Mouse (Mus musculus): ENCODE measurements around the gene Bola1. TPM values are rescaled to one million over a fixed set of nuclear protein-coding genes. Genes with fewer than 3 reads are reported as not detected.
A peak's percentile ranks its signal among the peaks of the same experiment; 100 is the strongest.
"Not testable (repeated sequence)": the region's sequence is repeated elsewhere in the genome, so short reads cannot be mapped to it uniquely, and the experiment has no call there.

Gene Bola1
- polyA plus RNA-seq, 1 experiment from 2014 or later = 63.0 TPM

DNA sequence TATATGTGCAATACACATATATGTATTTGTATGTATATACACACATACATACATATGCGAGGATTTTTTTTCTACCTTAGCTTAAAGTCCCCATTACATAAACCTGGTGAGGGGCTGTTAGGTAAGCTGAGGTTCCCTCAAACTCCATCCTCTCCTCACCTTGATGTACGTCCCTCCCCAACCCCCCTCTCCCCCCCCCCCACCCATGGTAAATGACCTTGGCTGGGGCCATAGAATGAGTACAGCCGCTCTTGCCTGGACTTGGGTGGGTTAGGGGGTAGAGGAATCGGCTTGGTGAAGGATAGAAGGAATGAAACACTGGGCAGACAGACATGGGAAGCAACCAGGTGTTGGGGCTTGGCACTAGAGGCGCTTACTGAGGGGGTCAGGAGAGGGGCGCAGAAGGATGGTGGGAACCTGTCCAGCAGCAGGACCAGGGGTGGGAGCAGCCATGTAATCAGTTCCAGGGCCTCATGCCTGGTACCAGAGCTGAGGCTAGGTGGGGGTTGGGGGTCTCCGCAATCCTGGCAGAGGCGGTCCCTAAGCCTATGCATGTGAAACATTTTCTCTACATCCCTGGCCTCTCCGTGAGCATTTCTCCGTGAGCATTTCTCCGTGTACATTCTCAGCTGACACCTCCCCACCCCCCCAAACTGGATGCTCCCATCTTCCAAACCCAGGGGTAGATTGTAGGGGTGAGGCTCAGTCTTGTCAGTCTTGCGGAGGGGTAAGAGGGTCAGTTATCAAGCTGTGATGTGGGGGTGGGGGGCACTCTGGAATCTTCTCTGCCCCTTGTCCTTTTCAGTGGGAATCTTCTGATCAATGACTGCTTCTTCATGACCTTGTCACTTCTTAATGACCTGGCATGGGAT, 37.8 kb downstream of the Bola1 start:
- peak; percentile 57 for ATAC-seq (ENCODE audit: low FRiP score, low TSS enrichment)
- 29% methylated on average over 12 of the region's 12 CpGs for WGBS
- DNase-seq = peak; percentile 56

DNA sequence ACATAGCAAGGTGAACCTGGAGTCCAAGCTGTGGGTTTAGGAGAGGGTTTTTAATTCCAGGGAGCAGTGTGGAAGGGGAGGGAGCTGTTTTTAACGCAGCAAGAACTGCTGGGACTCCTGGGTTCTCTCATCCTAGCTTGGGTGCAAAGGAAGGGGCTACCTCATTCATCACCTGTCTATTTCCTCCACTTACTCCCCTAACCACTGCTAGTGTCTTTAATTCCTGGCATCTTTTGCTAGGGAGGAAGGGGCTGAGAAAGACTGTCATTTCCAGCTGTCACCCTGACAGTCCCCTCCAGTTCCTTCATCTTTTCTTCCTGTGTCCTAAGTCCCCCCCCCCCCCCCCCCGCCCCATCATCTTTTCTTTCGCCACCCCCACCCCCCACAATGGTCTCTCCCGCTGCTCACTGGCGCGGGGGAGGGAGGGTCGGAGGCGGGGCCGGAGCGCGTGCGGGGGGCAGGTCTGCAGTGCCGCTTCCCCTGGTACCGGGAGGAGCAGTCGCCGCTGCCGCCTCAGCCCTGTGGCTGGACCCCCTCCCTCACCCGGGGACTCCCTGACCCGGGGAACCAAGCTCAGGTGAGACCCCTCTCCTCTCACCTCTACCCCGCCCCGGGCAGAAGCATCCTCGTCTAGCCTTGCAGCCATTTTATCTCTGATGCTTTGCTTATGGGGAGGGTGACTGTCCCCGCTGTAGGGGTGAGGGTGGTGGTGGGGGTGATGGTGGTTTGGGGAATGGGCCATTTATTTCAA, 38.6 kb downstream of the Bola1 start, which contains the start of gene Sv2a:
Gene Sv2a, plus strand, starts transcription at position 425 of the 751 bp plus-strand sequence.
- Histone ChIP-seq H3K4me3 (replicated peaks; ENCODE audit: low read depth, low read length) (peak within 1 kb of the TSS; percentile 60), H3K9me3 (ENCODE audit: control insufficient read depth, low read length) (no peaks in the 10 kb centered on the region), H3K36me3 (ENCODE audit: control insufficient read depth, insufficient read depth, low read length) (peaks cover 36% of the 10 kb centered on the region), H3K4me1 (ENCODE audit: control insufficient read depth, insufficient read depth, low read length) (peaks cover 28% of the 10 kb centered on the region), H3K9ac (replicated peaks; ENCODE audit: low read length) (peak within 1 kb of the TSS; percentile 74), H3K27ac (replicated peaks; ENCODE audit: low read depth, low read length) (peak within 1 kb of the TSS; percentile 82), H3K4me2 (ENCODE audit: low read length) (peak within 1 kb of the TSS; percentile 62), H3K27me3 (ENCODE audit: control insufficient read depth, insufficient read depth, low read length) (no peaks in the 10 kb centered on the region)
- ATAC-seq (ENCODE audit: low FRiP score, low TSS enrichment) (peak; percentile 73), DNase-seq (peak; percentile 86)
- WGBS = under 1% methylated on average over 19 of the region's 23 CpGs

More for the DNA sequence above, 37.8 kb downstream of the Bola1 start:
- H3K27ac ChIP-seq (replicated peaks; ENCODE audit: low read depth, low read length) = peak overlapping the region; percentile 50
- H3K27me3 ChIP-seq (ENCODE audit: control insufficient read depth, insufficient read depth, low read length) = no peaks in the 10 kb centered on the region
- H3K4me1 ChIP-seq (ENCODE audit: control insufficient read depth, insufficient read depth, low read length) = peaks cover 28% of the 10 kb centered on the region
- H3K9me3 ChIP-seq (ENCODE audit: control insufficient read depth, low read length) = no peaks in the 10 kb centered on the region
- H3K9ac ChIP-seq (replicated peaks; ENCODE audit: low read length) = peak overlapping the region; percentile 74
- H3K4me2 ChIP-seq (ENCODE audit: low read length) = peak overlapping the region; percentile 62
- H3K36me3 ChIP-seq (ENCODE audit: control insufficient read depth, insufficient read depth, low read length) = peaks cover 28% of the 10 kb centered on the region
- peak overlapping the region; percentile 60 for H3K4me3 ChIP-seq (replicated peaks; ENCODE audit: low read depth, low read length)

DNA sequence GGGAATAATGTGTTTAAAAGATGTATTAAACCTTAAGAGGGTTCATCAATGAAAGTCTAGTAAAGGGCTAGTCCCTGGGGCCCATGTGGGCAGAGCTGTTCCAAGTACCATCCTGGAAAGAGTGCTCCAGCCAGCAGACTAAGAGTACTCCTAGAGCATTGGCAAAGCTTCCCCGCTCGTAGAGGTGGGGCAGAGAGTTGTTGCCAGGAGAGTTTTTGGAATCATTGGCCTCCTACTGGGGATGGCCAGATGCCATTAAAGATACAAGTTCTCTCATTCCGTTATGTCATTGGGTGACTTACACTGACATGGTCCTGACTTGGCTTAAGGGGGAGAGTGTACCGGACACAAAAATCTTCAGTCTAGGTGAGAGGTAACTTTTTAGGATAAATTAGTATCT, 40.0 kb downstream of the Bola1 start:
- no peak for DNase-seq
- 61% methylated on average over 4 of the region's 4 CpGs for WGBS

DNA sequence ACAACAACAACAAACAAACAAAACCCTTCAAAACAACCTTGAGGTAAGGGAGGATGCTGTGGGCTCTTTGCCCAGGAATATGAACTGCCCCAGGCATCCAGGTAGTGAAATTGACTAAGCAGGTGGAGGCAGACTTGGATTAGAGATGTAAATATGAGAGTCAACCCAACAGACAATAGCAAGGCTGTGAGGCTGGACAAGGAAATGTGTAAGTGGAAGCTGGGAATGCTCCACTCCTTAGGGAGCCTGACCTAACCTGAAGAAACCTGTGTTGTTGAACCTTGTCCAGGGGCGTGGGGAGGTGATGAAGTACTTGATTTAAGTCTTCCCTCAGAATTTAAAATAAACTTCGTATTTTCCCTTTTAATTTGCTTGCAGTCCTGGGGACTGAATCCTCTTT, 40.6 kb downstream of the Bola1 start:
- no peak for ATAC-seq (ENCODE audit: low FRiP score, low TSS enrichment)
- no peak for DNase-seq

More for the DNA sequence above, 40.0 kb downstream of the Bola1 start:
- Histone ChIP-seq H3K36me3 (ENCODE audit: control insufficient read depth, insufficient read depth, low read length) (peaks cover 41% of the 10 kb centered on the region), H3K4me2 (ENCODE audit: low read length) (no peak overlapping the region), H3K27me3 (ENCODE audit: control insufficient read depth, insufficient read depth, low read length) (no peaks in the 10 kb centered on the region), H3K4me3 (replicated peaks; ENCODE audit: low read depth, low read length) (no peak overlapping the region), H3K9me3 (ENCODE audit: control insufficient read depth, low read length) (no peaks in the 10 kb centered on the region), H3K4me1 (ENCODE audit: control insufficient read depth, insufficient read depth, low read length) (peaks cover 23% of the 10 kb centered on the region), H3K9ac (replicated peaks; ENCODE audit: low read length) (no peak overlapping the region), H3K27ac (replicated peaks; ENCODE audit: low read depth, low read length) (no peak overlapping the region)
- ATAC-seq (ENCODE audit: low FRiP score, low TSS enrichment) = no peak

DNA sequence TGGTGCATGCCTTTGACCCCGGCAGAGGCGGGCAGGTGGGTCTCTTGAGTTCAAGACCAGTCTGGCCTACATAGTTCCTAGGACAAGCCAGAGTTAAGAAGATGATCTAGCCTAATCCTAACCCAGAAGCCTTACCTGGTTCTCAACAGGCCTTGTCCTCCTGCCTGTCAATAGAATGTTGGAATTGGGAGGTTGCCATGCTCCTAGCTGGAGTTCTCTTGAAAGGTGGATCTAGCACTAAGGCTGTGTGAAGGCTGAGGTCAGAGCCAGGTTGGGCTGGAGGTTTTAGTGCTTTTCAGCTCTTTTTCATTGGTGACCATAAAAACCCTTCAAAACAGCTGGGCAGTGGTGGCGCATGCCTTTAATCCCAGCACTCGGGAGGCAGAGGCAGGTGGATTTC, 41.1 kb downstream of the Bola1 start:
- ATAC-seq (ENCODE audit: low FRiP score, low TSS enrichment) = no peak
- H3K4me1 ChIP-seq (ENCODE audit: control insufficient read depth, insufficient read depth, low read length) = peaks cover 22% of the 10 kb centered on the region
- 94% methylated on average over 4 of the region's 4 CpGs for WGBS

More for the DNA sequence above, 40.6 kb downstream of the Bola1 start:
- no peak overlapping the region for H3K4me2 ChIP-seq (ENCODE audit: low read length)
- H3K9me3 ChIP-seq (ENCODE audit: control insufficient read depth, low read length) = no peaks in the 10 kb centered on the region
- peaks cover 48% of the 10 kb centered on the region for H3K36me3 ChIP-seq (ENCODE audit: control insufficient read depth, insufficient read depth, low read length)
- no peak overlapping the region for H3K27ac ChIP-seq (replicated peaks; ENCODE audit: low read depth, low read length)
- H3K4me3 ChIP-seq (replicated peaks; ENCODE audit: low read depth, low read length) = no peak overlapping the region
- no peaks in the 10 kb centered on the region for H3K27me3 ChIP-seq (ENCODE audit: control insufficient read depth, insufficient read depth, low read length)
- no peak overlapping the region for H3K9ac ChIP-seq (replicated peaks; ENCODE audit: low read length)
- WGBS = 86% methylated on average over 2 of the region's 2 CpGs
- H3K4me1 ChIP-seq (ENCODE audit: control insufficient read depth, insufficient read depth, low read length) = peaks cover 25% of the 10 kb centered on the region

DNA sequence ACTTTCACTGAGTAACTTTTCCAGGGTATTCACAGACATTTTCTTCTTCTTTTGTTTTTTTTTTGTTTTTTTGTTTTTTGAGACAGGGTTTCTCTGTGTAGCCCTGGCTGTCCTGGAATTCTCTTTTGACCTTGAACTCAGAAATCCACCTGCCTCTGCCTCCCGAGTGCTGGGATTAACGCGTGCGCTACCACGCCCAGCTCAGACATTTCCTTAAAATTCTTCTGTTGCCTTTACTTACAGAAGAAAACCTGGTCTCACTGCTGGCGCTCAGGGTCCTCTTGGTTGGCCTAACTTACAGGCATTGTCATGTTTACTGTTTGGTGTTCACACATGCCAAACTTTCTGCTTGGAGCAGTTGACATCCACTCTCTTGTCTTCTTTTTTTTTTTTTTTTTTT, 44.3 kb downstream of the Bola1 start:
- DNase-seq = no peak
- H3K27ac ChIP-seq (replicated peaks; ENCODE audit: low read depth, low read length) = no peak overlapping the region
- WGBS = 94% methylated on average over 6 of the region's 6 CpGs
- H3K4me2 ChIP-seq (ENCODE audit: low read length) = no peak overlapping the region
- H3K9ac ChIP-seq (replicated peaks; ENCODE audit: low read length) = no peak overlapping the region
- peaks cover 49% of the 10 kb centered on the region for H3K36me3 ChIP-seq (ENCODE audit: control insufficient read depth, insufficient read depth, low read length)
- no peaks in the 10 kb centered on the region for H3K9me3 ChIP-seq (ENCODE audit: control insufficient read depth, low read length)
- H3K27me3 ChIP-seq (ENCODE audit: control insufficient read depth, insufficient read depth, low read length) = no peaks in the 10 kb centered on the region
- H3K4me3 ChIP-seq (replicated peaks; ENCODE audit: low read depth, low read length) = no peak overlapping the region
- no peak for ATAC-seq (ENCODE audit: low FRiP score, low TSS enrichment)
- peaks cover 23% of the 10 kb centered on the region for H3K4me1 ChIP-seq (ENCODE audit: control insufficient read depth, insufficient read depth, low read length)

More for the DNA sequence above, 41.1 kb downstream of the Bola1 start:
- no peaks in the 10 kb centered on the region for H3K27me3 ChIP-seq (ENCODE audit: control insufficient read depth, insufficient read depth, low read length)
- DNase-seq = no peak
- no peak overlapping the region for H3K27ac ChIP-seq (replicated peaks; ENCODE audit: low read depth, low read length)
- no peak overlapping the region for H3K9ac ChIP-seq (replicated peaks; ENCODE audit: low read length)
- H3K4me3 ChIP-seq (replicated peaks; ENCODE audit: low read depth, low read length) = no peak overlapping the region
- H3K9me3 ChIP-seq (ENCODE audit: control insufficient read depth, low read length) = no peaks in the 10 kb centered on the region
- no peak overlapping the region for H3K4me2 ChIP-seq (ENCODE audit: low read length)
- peaks cover 49% of the 10 kb centered on the region for H3K36me3 ChIP-seq (ENCODE audit: control insufficient read depth, insufficient read depth, low read length)

DNA sequence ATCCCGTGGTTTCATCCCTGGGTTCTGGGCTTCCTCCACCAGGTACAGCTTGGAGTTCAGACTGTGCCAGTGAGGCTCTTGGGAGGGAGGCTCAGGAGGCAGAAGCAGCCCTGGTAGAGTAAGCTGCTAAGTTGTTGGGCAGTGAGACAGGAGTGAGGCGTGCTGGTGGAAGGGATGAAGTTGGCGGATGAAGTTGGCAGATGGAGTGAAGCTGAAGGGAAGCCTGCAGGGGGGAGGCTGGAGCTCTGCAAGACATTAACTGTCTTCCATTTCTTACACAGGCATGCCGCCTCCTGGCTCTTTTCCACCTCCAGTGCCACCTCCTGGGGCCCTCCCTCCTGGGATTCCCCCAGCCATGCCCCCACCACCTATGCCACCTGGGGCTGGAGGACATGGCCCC, 45.5 kb downstream of the Bola1 start:
- WGBS = 89% methylated on average over 4 of the region's 4 CpGs
- H3K4me3 ChIP-seq (replicated peaks; ENCODE audit: low read depth, low read length); H3K9me3 ChIP-seq (ENCODE audit: control insufficient read depth, low read length); H3K9ac ChIP-seq (replicated peaks; ENCODE audit: low read length); DNase-seq; H3K27ac ChIP-seq (replicated peaks; ENCODE audit: low read depth, low read length); ATAC-seq (ENCODE audit: low FRiP score, low TSS enrichment); H3K4me2 ChIP-seq (ENCODE audit: low read length); H3K27me3 ChIP-seq (ENCODE audit: control insufficient read depth, insufficient read depth, low read length): not testable (repeated sequence)
- H3K36me3 ChIP-seq (ENCODE audit: control insufficient read depth, insufficient read depth, low read length) = peaks cover 47% of the 10 kb centered on the region
- H3K4me1 ChIP-seq (ENCODE audit: control insufficient read depth, insufficient read depth, low read length) = peaks cover 21% of the 10 kb centered on the region

DNA sequence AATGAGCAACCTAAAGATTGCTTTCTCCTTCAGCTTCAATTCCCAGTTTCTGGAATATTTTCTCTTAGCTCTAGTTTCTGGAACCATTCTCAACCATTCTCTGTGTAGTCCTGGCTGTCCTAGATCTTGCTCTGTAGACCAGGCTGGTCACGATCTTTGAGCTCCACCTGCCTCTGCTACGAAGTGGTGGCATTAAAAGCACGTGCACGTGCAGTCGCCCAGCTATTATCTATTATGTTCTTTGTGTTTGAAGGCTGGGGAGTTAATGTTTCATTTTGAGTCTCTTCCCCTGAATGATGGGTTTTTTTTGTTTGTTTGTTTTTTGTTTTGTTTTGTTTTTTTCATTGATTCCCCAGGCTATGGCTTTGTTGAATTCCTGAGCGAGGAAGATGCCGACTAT, 46.3 kb downstream of the Bola1 start:
- Histone ChIP-seq H3K27ac (replicated peaks; ENCODE audit: low read depth, low read length) (no peak overlapping the region), H3K4me2 (ENCODE audit: low read length) (peak overlapping the region; percentile 94), H3K9ac (replicated peaks; ENCODE audit: low read length) (peak overlapping the region; percentile 76), H3K36me3 (ENCODE audit: control insufficient read depth, insufficient read depth, low read length) (peaks cover 41% of the 10 kb centered on the region), H3K27me3 (ENCODE audit: control insufficient read depth, insufficient read depth, low read length) (no peaks in the 10 kb centered on the region), H3K4me1 (ENCODE audit: control insufficient read depth, insufficient read depth, low read length) (peaks cover 21% of the 10 kb centered on the region), H3K9me3 (ENCODE audit: control insufficient read depth, low read length) (no peaks in the 10 kb centered on the region), H3K4me3 (replicated peaks; ENCODE audit: low read depth, low read length) (peak overlapping the region; percentile 92)
- ATAC-seq (ENCODE audit: low FRiP score, low TSS enrichment) (no peak), DNase-seq (no peak)
- 38% methylated on average over 7 of the region's 7 CpGs for WGBS

All from midbrain, embryonic 14.5 days (tissue).